In genomic region chr3:88336058-88337013, GRCm38 (mm10) we compare ENCODE assay signal across 8 mouse cellular contexts. TPM values are rescaled to one million over a fixed set of nuclear protein-coding genes. Genes with fewer than 3 reads are reported as not detected.
DNase-seq lines count a peak whose midpoint lies in the region; ATAC-seq and TF ChIP-seq lines count a peak whose summit lies in the region.

Gene Tmem79, minus strand, starts transcription at chr3:88336148.
Gene Smg5, plus strand, starts transcription at chr3:88336260.

- TF ChIP-seq EP300 in MEL (IDR thresholded peaks at IDR 0.05; ENCODE audit: low read depth in 1 of 2, low read length in 2 of 2), result peak in 1 of 2 experiments; percentile 20; a peak in 1 of 4 replicates

- H3K9ac ChIP-seq in MEL (ENCODE audit: control insufficient read depth, low read depth, low read length, poor library complexity, severe bottlenecking), result peak within 1 kb of the TSS; percentile 89
- H3K9ac ChIP-seq in lung, embryonic 16.5 days (ENCODE audit: low read length), result peak within 1 kb of the TSS; percentile 84

- peaks cover 0 to 28% of the 10 kb centered on the region in 2 experiments; a peak in 2 of 4 replicates for H3K36me3 ChIP-seq in MEL (ENCODE audit: control insufficient read depth in 1 of 2, insufficient read depth in 2 of 2, low read length in 2 of 2)
- no peaks in the 10 kb centered on the region for H3K36me3 ChIP-seq in lung, embryonic 16.5 days (ENCODE audit: control insufficient read depth, insufficient read depth, low read length)

- ATAC-seq in hematopoietic stem cell, adult 5-6 weeks (replicated peaks in 1 of 2; ENCODE audit: insufficient read depth in 1 of 2, low FRiP score in 2 of 2, low TSS enrichment in 1 of 2, low read depth in 1 of 2, poor library complexity in 2 of 2, severe bottlenecking in 2 of 2), result peak; percentile 84 to 92
- ATAC-seq in lung, embryonic 16.5 days (ENCODE audit: low read depth), result peak; percentile 93

- H3K4me1 ChIP-seq in MEL (ENCODE audit: control insufficient read depth in 1 of 2, insufficient read depth in 2 of 2, low read length in 2 of 2), result peaks cover 3 to 27% of the 10 kb centered on the region in 2 experiments; a peak in 3 of 4 replicates
- H3K4me1 ChIP-seq in cerebellum, adult 2 months (ENCODE audit: control insufficient read depth, insufficient read depth, low read length), result peaks cover 6% of the 10 kb centered on the region
- H3K4me1 ChIP-seq in lung, embryonic 16.5 days (replicated peaks; ENCODE audit: control insufficient read depth, insufficient read depth, low read length), result peaks cover 20% of the 10 kb centered on the region

- H3K27ac ChIP-seq in MEL (ENCODE audit: control insufficient read depth, low read depth, low read length), result peak within 1 kb of the TSS; percentile 93
- H3K27ac ChIP-seq in cerebellum, adult 2 months (ENCODE audit: insufficient read depth, low read length), result peak within 1 kb of the TSS; percentile 79
- peak within 1 kb of the TSS; percentile 93 for H3K27ac ChIP-seq in lung, embryonic 16.5 days (ENCODE audit: low read length)

- no peak for TF ChIP-seq RAD21 in MEL (IDR thresholded peaks at IDR 0.05; ENCODE audit: low read depth, low read length)

- TF ChIP-seq POLR2A in MEL (IDR thresholded peaks at IDR 0.05; ENCODE audit: control insufficient read depth in 1 of 2, insufficient read depth in 1 of 2, low read depth in 1 of 2, low read length in 2 of 2, poor library complexity in 1 of 2), result peak; percentile 100
- peak; percentile 95 for TF ChIP-seq POLR2A in cerebellum, adult 2 months (IDR thresholded peaks at IDR 0.05; ENCODE audit: borderline replicate concordance, insufficient read depth, low read length)

- peak within 1 kb of the TSS; percentile 70 to 81 for H3K4me3 ChIP-seq in MEL (ENCODE audit: control insufficient read depth in 1 of 2, insufficient read depth in 1 of 2, low read depth in 2 of 2, low read length in 2 of 2)
- peak within 1 kb of the TSS; percentile 84 for H3K4me3 ChIP-seq in cerebellum, adult 2 months (replicated peaks; ENCODE audit: insufficient read depth, low read depth, low read length)
- H3K4me3 ChIP-seq in lung, embryonic 16.5 days (ENCODE audit: low read length), result peak within 1 kb of the TSS; percentile 69

- DNase-seq in MEL (ENCODE audit: low read depth, low spot score), result peak; percentile 99
- DNase-seq in cerebellum, adult 2 months, result peak; percentile 96 to 97
- DNase-seq in forelimb bud, embryonic 11.5 days (ENCODE audit: low read depth, low spot score), result peak; percentile 97
- DNase-seq in layer of hippocampus, adult 9-10 months (ENCODE audit: low spot score), result peak; percentile 93
- peak; percentile 92 for DNase-seq in ovary, postnatal 10 days (ENCODE audit: low spot score)
- peak; percentile 95 to 97 for DNase-seq in thymus, postnatal 10 days (ENCODE audit: low spot score in 2 of 2)

- no peak for TF ChIP-seq CTCF in MEL (IDR thresholded peaks at IDR 0.05 in 2 of 3, conservative IDR thresholded peaks at IDR 0.05 in 1 of 3; ENCODE audit: control insufficient read depth in 1 of 3, insufficient read depth in 1 of 3, low read depth in 2 of 3, low read length in 3 of 3, poor library complexity in 1 of 3, severe bottlenecking in 1 of 3)
- TF ChIP-seq CTCF in cerebellum, adult 2 months (IDR thresholded peaks at IDR 0.05; ENCODE audit: borderline replicate concordance, insufficient read depth, low read depth, low read length), result no peak

- no peaks in the 10 kb centered on the region for H3K27me3 ChIP-seq in MEL (ENCODE audit: control insufficient read depth in 1 of 2, insufficient read depth in 2 of 2, low read length in 2 of 2)
- no peaks in the 10 kb centered on the region for H3K27me3 ChIP-seq in cerebellum, adult 2 months (ENCODE audit: control insufficient read depth, insufficient read depth, low read length)
- no peaks in the 10 kb centered on the region for H3K27me3 ChIP-seq in lung, embryonic 16.5 days (ENCODE audit: control insufficient read depth, insufficient read depth, low read depth, low read length)

- no peaks in the 10 kb centered on the region for H3K9me3 ChIP-seq in MEL (replicated peaks; ENCODE audit: insufficient read depth, low read length)
- no peaks in the 10 kb centered on the region for H3K9me3 ChIP-seq in lung, embryonic 16.5 days (ENCODE audit: control insufficient read depth, low read length)

- peaks cover 33% of the 10 kb centered on the region for H3K79me2 ChIP-seq in MEL (ENCODE audit: control insufficient read depth, insufficient read depth, low read length, poor library complexity)

- under 1% methylated on average over 65 of the region's 66 CpGs for WGBS in cerebellum, adult 2 months
- WGBS in lung, embryonic 16.5 days, result 2% methylated on average over 52 of the region's 66 CpGs

- H3K4me2 ChIP-seq in lung, embryonic 16.5 days (ENCODE audit: low read depth, low read length), result peak within 1 kb of the TSS; percentile 79

TF ChIP-seq in MEL, 35 proteins besides CTCF, POLR2A, EP300 and RAD21:
- TF ChIP-seq BHLHE40 (IDR thresholded peaks at IDR 0.05; ENCODE audit: borderline replicate concordance, low read depth, low read length) (no peak), CHD1 (IDR thresholded peaks at IDR 0.05; ENCODE audit: low read depth, low read length) (0 out of 2 replicates have a peak, but pooled peaks have one; percentile 46), ELF1 (IDR thresholded peaks at IDR 0.05; ENCODE audit: low read depth, low read length) (peak; percentile 74), TCF12 (IDR thresholded peaks at IDR 0.05; ENCODE audit: low read depth, low read length) (peak; percentile 84), SIN3A (IDR thresholded peaks at IDR 0.05; ENCODE audit: low read length) (peak; percentile 92), MYC (IDR thresholded peaks at IDR 0.05; ENCODE audit: low read depth, low read length) (no peak; the same call in 1 of the 2 replicates), ZMIZ1 (IDR thresholded peaks at IDR 0.05; ENCODE audit: low read depth, low read length) (peak; percentile 99), GATA1 (IDR thresholded peaks at IDR 0.05; ENCODE audit: low read depth, low read length) (no peak), HCFC1 (IDR thresholded peaks at IDR 0.05; ENCODE audit: low read depth, low read length) (peak; percentile 88), POLR2AphosphoS2 (IDR thresholded peaks at IDR 0.05; ENCODE audit: low read length) (peak; percentile 100), RCOR1 (IDR thresholded peaks at IDR 0.05; ENCODE audit: low read depth, low read length) (0 out of 2 replicates have a peak, but pooled peaks have one; percentile 6), ETS1 (IDR thresholded peaks at IDR 0.05; ENCODE audit: low read depth, low read length) (no peak), ZNF384 (IDR thresholded peaks at IDR 0.05; ENCODE audit: low read depth, low read length) (no peak), MAZ (IDR thresholded peaks at IDR 0.05; ENCODE audit: low read depth, low read length) (no peak; the same call in 1 of the 2 replicates), SMC3 (IDR thresholded peaks at IDR 0.05; ENCODE audit: low read depth, low read length) (no peak), MXI1 (IDR thresholded peaks at IDR 0.05; ENCODE audit: low read depth, low read length) (peak; percentile 96), KAT2A (conservative IDR thresholded peaks at IDR 0.05; ENCODE audit: low read depth, low read length) (no peak; the same call in 1 of the 2 replicates), MAX (IDR thresholded peaks at IDR 0.05; ENCODE audit: low read length) (peak; percentile 2; the same call in 1 of the 2 replicates), MAFK (IDR thresholded peaks at IDR 0.05; ENCODE audit: borderline replicate concordance, low read depth, low read length) (no peak; the same call in 1 of the 2 replicates), POLR2AphosphoS5 (IDR thresholded peaks at IDR 0.05; ENCODE audit: borderline replicate concordance, low read depth, low read length) (peak; percentile 96), CHD2 (IDR thresholded peaks at IDR 0.05; ENCODE audit: low read length) (peak; percentile 98), USF1 (IDR thresholded peaks at IDR 0.05; ENCODE audit: low read depth, low read length) (0 out of 2 replicates have a peak, but pooled peaks have one; percentile 15), TBP (IDR thresholded peaks at IDR 0.05; ENCODE audit: low read depth, low read length) (peak; percentile 96), NELFE (IDR thresholded peaks at IDR 0.05; ENCODE audit: low read depth, low read length) (peak; percentile 100)

RNA-seq across cellular contexts. Expression of gene Tmem79, which starts in this region (rescaled TPM):
- total RNA-seq in MEL (2012; rRNA removed), result 2.2 TPM in 2 replicates
- 1 to 10 TPM in 1 of 2 experiments, not detected in 1; 3.7 TPM for polyA plus RNA-seq in MEL (2012; ENCODE audit: insufficient read depth in 1 of 2, insufficient read length in 2 of 2, low read depth in 1 of 2, low replicate concordance in 2 of 2, missing spikeins in 1 of 2)
- polyA plus RNA-seq in cerebellum, adult 2 months (2012; rRNA removed), result 0.81 and 1.3 TPM in 2 replicates
- 0.94 and 1.2 TPM in 2 replicates for total RNA-seq in hematopoietic stem cell, adult 5-6 weeks (2017)
- 9.5 and 9.9 TPM in 2 replicates for polyA plus RNA-seq in lung, embryonic 16.5 days (2015; fragmentation: Nextera tagmentation; extraction: Ambion mirVana)

RNA-seq across cellular contexts. Expression of gene Smg5, which starts in this region (rescaled TPM):
- total RNA-seq in MEL (2012; rRNA removed), result 87.3 and 97.9 TPM in 2 replicates
- 100 to 1,000 TPM; 123 to 148 TPM for polyA plus RNA-seq in MEL (2012; ENCODE audit: insufficient read depth in 1 of 2, insufficient read length in 2 of 2, low read depth in 1 of 2, low replicate concordance in 2 of 2, missing spikeins in 1 of 2)
- polyA plus RNA-seq in cerebellum, adult 2 months (2012; rRNA removed), result 103 and 115 TPM in 2 replicates
- 53.1 and 53.7 TPM in 2 replicates for total RNA-seq in hematopoietic stem cell, adult 5-6 weeks (2017)
- polyA plus RNA-seq in lung, embryonic 16.5 days (2015; fragmentation: Nextera tagmentation; extraction: Ambion mirVana), result 46.6 and 46.7 TPM in 2 replicates

Comparison
In these comparisons a context has a peak if more than half of its experiments do, and no peak if none do; other contexts are left out.
1. Peak in every context shown above with its lines: DNase-seq, ATAC-seq, H3K4me3 ChIP-seq and H3K27ac ChIP-seq.